Mouse (Mus musculus): Measurements from ENCODE around the gene Oscar.

DNA sequence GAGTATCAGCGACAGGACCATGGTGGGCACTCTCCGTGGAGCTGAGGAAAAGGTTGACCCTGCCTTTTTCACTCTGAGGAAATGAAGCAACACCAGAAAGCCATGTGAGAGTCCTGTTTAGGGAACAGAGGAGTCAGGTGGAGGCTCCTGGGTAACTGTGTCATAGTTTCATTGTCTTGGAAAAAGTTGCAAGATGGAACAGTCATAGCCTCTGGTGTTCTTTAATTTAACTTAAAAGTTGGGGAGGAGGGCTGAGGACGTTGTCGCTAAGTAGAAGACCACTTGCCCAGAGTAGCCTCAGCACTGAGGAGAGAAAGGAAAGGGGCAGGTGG is at the start of gene Oscar:
- no peak for TF ChIP-seq POLR2A (IDR thresholded peaks at IDR 0.05; ENCODE audit: insufficient read length, low read depth)
- no peak for TF ChIP-seq MYOD1 (IDR thresholded peaks at IDR 0.05; ENCODE audit: control insufficient read depth in 1 of 3, insufficient read length in 2 of 3, low read depth in 2 of 3)
- TF ChIP-seq USF1 (IDR thresholded peaks at IDR 0.05; ENCODE audit: low read depth): no peak
- no peak for TF ChIP-seq TCF12 (IDR thresholded peaks at IDR 0.05; ENCODE audit: insufficient read depth, poor library complexity, severe bottlenecking)
- no peak for TF ChIP-seq CEBPB (IDR thresholded peaks at IDR 0.05; ENCODE audit: insufficient read depth, poor library complexity, severe bottlenecking)
- TF ChIP-seq MAX (IDR thresholded peaks at IDR 0.05; ENCODE audit: low read depth): no peak
- no peak for TF ChIP-seq POLR2AphosphoS2 (IDR thresholded peaks at IDR 0.05; ENCODE audit: insufficient read length, low read depth)
- TF ChIP-seq TCF3 (IDR thresholded peaks at IDR 0.05; ENCODE audit: insufficient read length, low read depth): no peak
- TF ChIP-seq MYOG (IDR thresholded peaks at IDR 0.05; ENCODE audit: control insufficient read depth in 1 of 3, insufficient read depth in 1 of 3, insufficient read length in 2 of 3, low read depth in 2 of 3): no peak
- TF ChIP-seq REST (IDR thresholded peaks at IDR 0.05; ENCODE audit: insufficient read depth, insufficient read length): no peak
